Mouse (Mus musculus) kidney, embryonic 14.5 days (tissue): Measurements from ENCODE around the gene Insyn1. TPM values are rescaled to one million over a fixed set of nuclear protein-coding genes. Genes with fewer than 3 reads are reported as not detected.

ENCODE experiments used
- ATAC-seq: fragments of 200-750 bp; cut with Nextera tagmentation; 2 replicates; pipeline ENCODE4 v1.8.0; 2017; ENCODE audit warnings: moderate number of reproducible peaks, mild to moderate bottlenecking, moderate TSS enrichment, moderate library complexity; ENCODE audit not compliant: low FRiP score, low TSS enrichment
- H3K27ac ChIP-seq: fragments of 300-500 bp; sonication (generic); 2 replicates; pipeline ENCODE4 v1.5.1; 2014; ENCODE audit warnings: low read depth, mild to moderate bottlenecking, low read length, moderate library complexity, mixed read lengths
- H3K27me3 ChIP-seq: fragments of 300-500 bp; sonication (generic); 2 replicates; pipeline ENCODE4 v1.6.1; 2014; ENCODE audit warnings: mild to moderate bottlenecking, low read length; ENCODE audit not compliant: control insufficient read depth, insufficient read depth
- H3K36me3 ChIP-seq: fragments of 300-500 bp; sonication (generic); 2 replicates; pipeline ENCODE4 v1.6.1; 2014; ENCODE audit warnings: low read length, mixed read lengths; ENCODE audit not compliant: control insufficient read depth, insufficient read depth
- H3K4me1 ChIP-seq: fragments of 300-500 bp; sonication (generic); 2 replicates; pipeline ENCODE4 v1.6.1; 2014; ENCODE audit warnings: low read length, mixed read lengths; ENCODE audit not compliant: control insufficient read depth, insufficient read depth
- H3K4me2 ChIP-seq: fragments of 300-500 bp; sonication (generic); replicated peaks from 2 replicates; pipeline ENCODE4 v1.6.1; 2014; ENCODE audit warnings: low read depth, mild to moderate bottlenecking, low read length
- H3K4me3 ChIP-seq: fragments of 300-500 bp; sonication (generic); 2 replicates; pipeline ENCODE4 v1.5.1; 2014; ENCODE audit warnings: mild to moderate bottlenecking, low read length
- H3K9ac ChIP-seq: fragments of 300-500 bp; sonication (generic); 2 replicates; pipeline ENCODE4 v1.6.1; 2014; ENCODE audit warnings: low read depth, mild to moderate bottlenecking, low read length, moderate library complexity
- H3K9me3 ChIP-seq: fragments of 300-500 bp; sonication (generic); 2 replicates; pipeline ENCODE4 v1.6.1; 2016; ENCODE audit warnings: low read length; ENCODE audit not compliant: control insufficient read depth
- WGBS: fragments of 180-500 bp; shearing (Covaris S2); extraction: QIAGEN DNeasy Blood & Tissue Kit; methylation state at CpG from one replicate; pipeline ENCODE4 v1.1.7; 2014; 5-methylcytosine and 5-hydroxymethylcytosine counted together
- polyA plus RNA-seq: library from polyadenylated mRNA; unstranded; fragments of >200 nt; fragmentation: Nextera tagmentation; extraction: Ambion mirVana; gene quantifications from 2 replicates; pipeline ENCODE4 v1.2.1, GENCODE M21; 2014

Gene Insyn1
- polyA plus RNA-seq, 1 experiment from 2014 or later: 3.0 TPM

DNA sequence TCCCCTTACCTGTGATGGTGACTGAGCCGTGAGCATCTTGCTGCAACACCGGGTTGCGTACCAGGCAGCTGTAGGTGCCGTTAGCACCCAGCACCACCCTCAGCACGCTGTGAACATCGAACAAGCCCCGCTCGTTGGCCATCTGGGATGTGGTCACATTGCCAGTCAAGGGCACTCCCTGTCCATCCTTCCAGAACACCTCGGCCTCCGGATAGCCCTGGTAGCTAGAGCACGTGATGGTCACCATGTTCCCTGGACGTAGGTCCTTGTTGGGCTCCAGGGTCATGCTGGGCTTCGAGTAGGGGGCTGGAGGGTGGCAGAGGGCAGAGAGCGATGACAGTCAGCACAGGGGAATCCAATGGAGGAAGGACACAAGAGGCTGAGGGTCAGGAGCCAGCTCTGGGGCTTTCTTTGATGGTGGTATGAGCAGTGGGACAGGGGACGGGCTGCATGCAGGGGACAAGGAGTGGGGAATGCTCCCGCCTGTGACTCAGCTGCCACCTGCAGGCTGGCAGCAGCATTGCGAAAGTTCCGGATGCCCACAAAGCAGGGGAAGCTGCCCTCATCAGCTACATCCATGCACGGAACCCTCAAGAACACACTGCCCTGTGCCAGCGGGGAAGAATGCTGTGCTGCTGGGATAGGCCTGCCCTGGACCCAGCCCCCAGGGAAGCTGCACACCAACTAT is 47.2 kb downstream of the Insyn1 start:
- Histone ChIP-seq H3K9ac (no peak overlapping the region), H3K4me3 (no peak overlapping the region), H3K4me1 (no peaks in the 10 kb centered on the region), H3K36me3 (peaks cover 30% of the 10 kb centered on the region), H3K4me2 (no peak overlapping the region), H3K27ac (no peak overlapping the region), H3K9me3 (no peaks in the 10 kb centered on the region), H3K27me3 (no peaks in the 10 kb centered on the region)
- WGBS: 81% methylated on average over 20 of the region's 20 CpGs
- no peak for ATAC-seq

DNA sequence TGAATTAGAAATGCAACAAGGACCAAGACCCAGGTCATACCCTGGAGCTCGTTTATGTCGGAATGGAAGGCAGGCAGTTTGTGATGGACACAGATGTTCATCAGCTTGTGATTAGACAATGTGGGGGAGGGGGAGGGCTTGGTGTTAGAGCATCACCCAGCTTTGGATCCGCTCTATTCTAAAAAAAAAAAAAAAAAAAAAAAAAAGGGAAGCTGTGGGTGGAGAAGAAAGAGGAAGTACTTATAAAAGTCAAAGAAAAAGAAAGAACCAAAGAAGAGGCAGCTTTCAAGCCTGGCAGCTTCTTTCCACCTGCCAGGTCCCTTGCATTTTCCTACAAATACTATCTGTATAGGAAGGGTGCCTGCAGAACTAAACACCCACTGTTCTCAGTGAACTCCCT is 49.4 kb downstream of the Insyn1 start:
- peaks cover 30% of the 10 kb centered on the region for H3K36me3 ChIP-seq
- no peak overlapping the region for H3K9ac ChIP-seq
- ATAC-seq: no peak
- WGBS: 88% methylated on average over 3 of the region's 3 CpGs
- peaks cover 7% of the 10 kb centered on the region; the same call in 1 of the 2 replicates for H3K4me1 ChIP-seq
- H3K4me2 ChIP-seq: no peak overlapping the region
- H3K27me3 ChIP-seq: no peaks in the 10 kb centered on the region
- H3K9me3 ChIP-seq: no peaks in the 10 kb centered on the region
- no peak overlapping the region for H3K4me3 ChIP-seq
- no peak overlapping the region for H3K27ac ChIP-seq

DNA sequence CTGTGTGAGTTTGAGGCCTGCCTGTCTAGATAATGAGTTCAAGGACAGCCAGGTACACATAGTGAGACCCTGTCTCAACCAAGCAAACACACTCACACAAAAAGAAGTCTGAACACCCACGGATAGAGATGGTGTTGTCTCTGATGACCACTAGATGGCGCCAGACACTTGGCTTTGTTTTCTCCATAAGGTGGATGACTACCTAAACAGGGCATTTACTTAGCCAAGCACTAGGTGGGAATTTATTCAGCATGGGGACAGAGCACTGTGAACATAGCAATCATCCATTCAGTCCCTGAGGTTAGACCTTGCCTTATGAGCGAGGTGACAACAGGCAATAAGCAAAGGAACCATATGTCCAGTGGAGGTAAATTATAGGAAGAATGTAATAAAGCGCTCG is 51.5 kb downstream of the Insyn1 start:
- Histone ChIP-seq H3K27me3 (no peaks in the 10 kb centered on the region), H3K4me3 (no peak overlapping the region), H3K27ac (no peak overlapping the region), H3K9ac (no peak overlapping the region), H3K9me3 (no peaks in the 10 kb centered on the region), H3K4me1 (peaks cover 7% of the 10 kb centered on the region; the same call in 1 of the 2 replicates), H3K4me2 (no peak overlapping the region), H3K36me3 (peaks cover 20% of the 10 kb centered on the region)
- ATAC-seq: no peak
- WGBS: 44% methylated on average over 5 of the region's 5 CpGs

DNA sequence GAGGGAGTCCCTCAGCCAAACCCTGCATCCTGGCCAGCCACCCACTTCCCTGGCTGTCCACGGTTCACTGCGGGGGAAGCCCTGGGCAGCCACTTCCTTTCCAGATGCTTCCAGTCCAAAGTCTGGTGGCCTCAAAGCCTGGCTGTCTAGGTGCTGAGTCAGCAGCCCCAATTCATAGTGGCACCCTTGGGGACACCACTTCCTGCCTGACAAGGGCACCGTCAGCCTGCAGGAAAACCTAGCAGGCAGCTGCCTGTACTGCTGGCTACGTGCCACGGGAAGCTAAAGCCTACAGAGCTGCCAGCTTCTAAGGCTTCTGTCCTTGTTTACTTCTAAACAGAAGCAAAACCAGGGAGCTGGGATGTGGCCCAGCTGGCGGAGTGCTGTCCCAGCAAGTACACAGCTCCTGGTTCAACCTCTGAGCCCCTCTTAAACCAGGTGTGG is 53.5 kb downstream of the Insyn1 start:
- WGBS: 53% methylated on average over 6 of the region's 6 CpGs
- H3K4me1 ChIP-seq: peaks cover 7% of the 10 kb centered on the region; the same call in 1 of the 2 replicates
- peak overlapping the region; percentile 59 for H3K27ac ChIP-seq
- peaks cover 15% of the 10 kb centered on the region for H3K36me3 ChIP-seq
- H3K9me3 ChIP-seq: no peaks in the 10 kb centered on the region
- no peaks in the 10 kb centered on the region for H3K27me3 ChIP-seq
- no peak overlapping the region for H3K4me2 ChIP-seq
- H3K4me3 ChIP-seq: no peak overlapping the region
- peak; percentile 43; the same call in 1 of the 2 replicates for ATAC-seq
- no peak overlapping the region for H3K9ac ChIP-seq

DNA sequence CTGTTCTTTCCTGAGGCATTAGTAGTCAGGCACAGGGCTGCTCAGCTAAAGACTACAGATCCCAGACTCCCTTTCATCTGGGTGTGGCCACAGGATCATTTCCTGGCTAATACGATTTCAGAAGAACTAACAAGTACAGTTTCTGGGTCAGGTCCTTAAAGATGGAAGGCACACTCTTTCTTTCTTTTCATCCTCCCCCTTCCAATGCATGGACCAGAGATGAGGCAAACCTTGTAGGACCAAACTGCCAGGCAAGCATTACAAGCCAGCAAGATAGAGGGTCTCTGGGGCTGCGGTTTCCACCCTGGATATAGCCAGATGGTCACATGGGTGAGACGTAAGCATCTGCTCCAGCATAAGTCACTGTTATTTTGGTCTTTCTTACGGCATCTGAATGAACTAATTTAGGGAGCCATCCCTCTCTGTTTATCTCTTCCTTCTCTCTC is 56.5 kb downstream of the Insyn1 start:
- ATAC-seq: no peak
- WGBS: 74% methylated on average over 4 of the region's 4 CpGs
- Histone ChIP-seq H3K36me3 (peaks cover 3% of the 10 kb centered on the region; the same call in 1 of the 2 replicates), H3K4me3 (no peak overlapping the region), H3K27ac (no peak overlapping the region), H3K9me3 (no peaks in the 10 kb centered on the region), H3K27me3 (no peaks in the 10 kb centered on the region), H3K4me1 (peaks cover 16% of the 10 kb centered on the region; the same call in 1 of the 2 replicates), H3K9ac (no peak overlapping the region), H3K4me2 (no peak overlapping the region)

DNA sequence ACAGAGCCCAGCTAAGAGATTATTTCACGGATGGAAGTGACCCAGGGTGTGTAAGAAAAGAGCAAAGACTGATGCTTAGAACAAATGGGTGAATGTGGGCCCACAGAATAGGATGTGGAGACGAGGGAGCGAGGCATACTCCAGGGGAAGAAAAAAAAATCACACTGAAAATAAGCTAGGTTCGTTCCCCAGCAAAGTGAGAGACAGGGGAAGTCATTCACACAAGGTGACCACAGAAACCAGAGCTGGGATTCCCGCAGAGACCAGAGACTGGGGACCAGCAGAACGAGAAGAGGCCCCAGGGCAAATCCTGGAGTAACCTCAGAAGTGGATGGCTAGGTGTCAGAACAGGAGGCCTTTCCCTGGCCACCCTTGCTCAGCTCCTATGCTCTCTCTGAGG is 57.0 kb downstream of the Insyn1 start:
- peaks cover 2% of the 10 kb centered on the region; the same call in 1 of the 2 replicates for H3K36me3 ChIP-seq
- H3K27ac ChIP-seq: no peak overlapping the region
- no peak overlapping the region for H3K4me3 ChIP-seq
- no peak overlapping the region for H3K9ac ChIP-seq
- H3K4me2 ChIP-seq: no peak overlapping the region
- H3K9me3 ChIP-seq: no peaks in the 10 kb centered on the region
- 69% methylated on average over 6 of the region's 6 CpGs for WGBS
- H3K27me3 ChIP-seq: no peaks in the 10 kb centered on the region
- H3K4me1 ChIP-seq: peaks cover 16% of the 10 kb centered on the region; the same call in 1 of the 2 replicates
- no peak for ATAC-seq

DNA sequence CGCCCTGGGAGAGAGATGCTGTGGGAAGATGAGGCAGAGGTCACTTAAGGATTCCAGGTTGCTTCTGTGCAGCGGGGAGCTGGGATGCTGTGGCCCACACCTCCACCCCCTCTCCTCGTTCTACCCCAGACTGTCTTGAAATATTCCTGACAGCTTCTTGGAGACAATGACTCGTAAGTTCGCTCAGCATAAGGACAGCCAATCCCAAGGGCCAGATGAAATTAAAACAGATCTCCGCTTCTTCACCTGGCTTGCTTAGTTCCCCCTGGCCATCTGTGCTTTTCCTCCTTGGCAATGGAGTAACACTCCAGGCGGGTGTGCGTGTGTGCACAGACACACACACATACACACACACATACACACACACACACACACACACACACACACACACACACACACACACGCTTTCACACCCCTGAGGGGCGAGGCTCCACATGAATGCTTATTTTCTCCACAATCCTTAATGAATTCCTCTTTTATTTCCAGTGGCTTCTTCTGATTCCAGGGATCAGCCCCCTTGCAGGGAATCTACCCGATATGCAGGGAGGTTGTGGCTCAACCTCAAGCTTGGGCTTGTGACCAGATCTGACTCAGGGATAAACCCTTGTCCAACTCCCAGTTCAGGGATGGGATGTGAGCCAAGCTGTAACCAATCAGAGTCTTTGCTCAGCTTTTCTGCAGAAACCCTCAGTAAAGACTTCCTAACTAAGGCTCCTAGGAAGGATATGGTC is 58.4 kb downstream of the Insyn1 start:
- no peak overlapping the region for H3K27ac ChIP-seq
- H3K36me3 ChIP-seq: no peaks in the 10 kb centered on the region
- H3K4me1 ChIP-seq: peaks cover 8% of the 10 kb centered on the region; the same call in 1 of the 2 replicates
- no peak overlapping the region for H3K4me3 ChIP-seq
- 82% methylated on average over 11 of the region's 11 CpGs for WGBS
- no peak overlapping the region for H3K4me2 ChIP-seq
- H3K9me3 ChIP-seq: no peaks in the 10 kb centered on the region
- no peak overlapping the region for H3K9ac ChIP-seq
- H3K27me3 ChIP-seq: no peaks in the 10 kb centered on the region
- ATAC-seq: no peak

DNA sequence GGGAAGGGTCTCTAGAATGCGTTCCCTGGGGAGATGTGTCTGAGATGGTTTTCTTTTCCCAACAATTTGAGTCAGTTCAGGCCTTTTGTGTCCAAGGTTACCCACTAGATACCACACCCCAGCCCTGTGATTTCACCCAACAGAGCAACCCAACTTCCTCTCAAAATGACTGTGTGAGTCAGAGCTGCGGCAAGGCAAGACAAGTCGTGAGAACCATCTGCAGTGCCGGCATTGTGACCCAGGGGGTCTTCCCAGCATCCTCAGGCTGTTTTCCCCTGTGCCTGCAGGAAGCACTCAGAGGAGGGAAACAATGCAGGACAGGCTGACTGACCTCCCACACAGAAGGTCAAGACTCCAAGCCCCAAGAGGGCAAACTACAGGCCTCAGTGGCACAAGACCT is 60.5 kb downstream of the Insyn1 start:
- H3K4me3 ChIP-seq: no peak overlapping the region
- H3K9ac ChIP-seq: no peak overlapping the region
- H3K27me3 ChIP-seq: no peaks in the 10 kb centered on the region
- no peak for ATAC-seq
- H3K4me2 ChIP-seq: no peak overlapping the region
- H3K36me3 ChIP-seq: no peaks in the 10 kb centered on the region
- peaks cover 15% of the 10 kb centered on the region for H3K4me1 ChIP-seq
- WGBS: 46% methylated on average over 4 of the region's 4 CpGs
- no peaks in the 10 kb centered on the region for H3K9me3 ChIP-seq
- H3K27ac ChIP-seq: no peak overlapping the region
